Mouse (Mus musculus) layer of hippocampus, postnatal 25 days (tissue): Measurements from ENCODE around the gene Btbd1. TPM values are rescaled to one million over a fixed set of nuclear protein-coding genes. Genes with fewer than 3 reads are reported as not detected.

Source experiments
- DNase-seq, 2 experiments: peaks; one replicate each; pipeline ENCODE4 v3.0.0; 2022; ENCODE audit warnings: mixed read lengths in 2 of 2, low spot score in 1 of 2; ENCODE audit errors: extremely low spot score in 1 of 2
- total RNA-seq, 2 experiments: library from RNA; stranded (reverse); gene quantifications; 2 replicates each; pipeline ENCODE4 v1.2.3; 2021

Gene Btbd1
- total RNA-seq, 2 experiments from 2014 or later: 102 to 109 TPM

- DNase-seq: no peak
These were observed 23.2 kb downstream of the Btbd1 start for GRCm38 (mm10) chr7:81806067-81806466.

- peak; percentile 74 to 83 for DNase-seq
These were observed 40.0 kb downstream of the Btbd1 start, which contains the start of gene 3110040N11Rik for GRCm38 (mm10) chr7:81789095-81789757. Gene 3110040N11Rik, minus strand, starts transcription at chr7:81789478.

DNA sequence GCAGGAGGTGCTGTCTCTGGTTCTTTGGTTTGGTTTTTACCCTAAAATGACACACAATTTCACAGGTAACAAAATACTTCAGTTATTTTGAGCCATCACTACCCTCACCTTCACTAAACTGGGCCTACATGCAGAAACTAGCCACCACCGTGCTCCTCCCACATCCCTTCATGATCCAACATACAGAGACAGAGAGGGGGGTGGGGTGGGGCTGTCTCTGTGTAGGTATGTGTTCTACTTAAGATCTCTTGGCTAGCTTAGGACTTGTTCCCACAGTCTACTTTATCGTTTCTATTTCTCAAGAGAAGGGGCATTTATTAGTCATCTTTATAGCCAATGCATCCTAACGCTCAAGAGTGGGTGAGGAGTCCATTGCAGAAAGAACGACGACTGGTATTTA lies 40.7 kb downstream of the Btbd1 start:
- DNase-seq: no peak

DNA sequence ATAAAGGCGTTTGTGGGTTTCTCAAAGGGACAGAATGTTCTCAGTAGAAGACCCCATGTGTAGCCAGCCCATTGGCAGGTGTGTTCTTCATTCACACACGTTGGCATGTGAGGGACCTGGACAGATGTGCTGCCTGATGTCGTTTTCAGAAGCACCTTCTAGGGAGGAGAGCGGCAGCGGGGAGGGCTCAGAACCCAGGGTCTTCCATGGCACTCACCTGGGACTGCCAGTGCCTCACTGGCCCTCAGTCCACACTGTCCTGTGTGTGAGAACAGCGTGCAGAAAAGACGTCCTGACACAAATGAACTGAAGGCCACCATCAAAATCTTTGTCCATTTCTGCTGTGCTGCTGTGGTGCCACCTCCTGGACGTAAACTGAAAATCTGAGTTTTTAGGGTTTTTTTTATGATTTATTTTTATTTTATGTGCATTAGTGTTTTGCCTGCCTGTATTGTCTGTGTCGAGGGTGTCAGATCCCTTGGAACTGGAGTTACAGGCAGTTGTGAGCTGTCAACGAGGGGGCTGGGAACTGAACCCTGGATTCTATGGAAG lies 51.5 kb downstream of the Btbd1 start:
- DNase-seq: no peak

GRCm38 (mm10) chr7:81775325-81775724 lies 53.9 kb downstream of the Btbd1 start:
- DNase-seq: no peak

DNA sequence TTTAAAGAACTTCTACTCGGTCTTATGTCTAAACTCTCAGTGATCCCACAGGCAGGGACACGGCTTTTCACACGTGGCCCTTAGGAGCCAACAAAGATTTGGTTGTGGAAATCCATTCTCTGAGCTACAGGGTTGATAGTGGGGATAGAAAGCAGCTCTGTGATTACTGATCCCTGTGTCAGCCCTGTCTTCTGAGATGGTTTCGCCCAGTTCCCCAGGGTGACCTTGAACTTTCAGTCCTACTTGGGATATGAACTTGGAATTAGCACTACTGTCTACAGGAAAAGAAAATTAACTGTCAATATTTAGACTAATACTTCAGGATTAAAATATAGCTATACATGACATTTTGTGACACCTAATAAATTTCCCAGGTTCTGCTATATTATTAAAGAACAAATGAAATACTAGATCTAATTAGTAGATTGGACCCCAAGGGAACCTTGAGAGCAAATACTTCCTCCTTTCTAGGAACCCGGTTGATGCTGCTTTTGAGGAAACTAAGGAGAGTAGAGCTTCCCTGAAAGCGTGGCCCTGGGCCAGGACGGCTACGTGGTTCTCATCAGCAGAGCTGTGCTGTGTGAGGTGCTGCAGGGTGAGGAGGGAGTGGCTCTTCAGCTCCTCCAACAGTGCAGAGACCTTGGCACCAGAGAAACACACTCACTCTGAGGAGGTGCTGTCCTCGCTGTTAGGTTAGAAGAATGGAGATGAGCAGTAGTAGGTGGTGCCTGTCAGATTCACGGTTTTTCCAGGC lies 56.3 kb downstream of the Btbd1 start:
- DNase-seq: no peak

DNA sequence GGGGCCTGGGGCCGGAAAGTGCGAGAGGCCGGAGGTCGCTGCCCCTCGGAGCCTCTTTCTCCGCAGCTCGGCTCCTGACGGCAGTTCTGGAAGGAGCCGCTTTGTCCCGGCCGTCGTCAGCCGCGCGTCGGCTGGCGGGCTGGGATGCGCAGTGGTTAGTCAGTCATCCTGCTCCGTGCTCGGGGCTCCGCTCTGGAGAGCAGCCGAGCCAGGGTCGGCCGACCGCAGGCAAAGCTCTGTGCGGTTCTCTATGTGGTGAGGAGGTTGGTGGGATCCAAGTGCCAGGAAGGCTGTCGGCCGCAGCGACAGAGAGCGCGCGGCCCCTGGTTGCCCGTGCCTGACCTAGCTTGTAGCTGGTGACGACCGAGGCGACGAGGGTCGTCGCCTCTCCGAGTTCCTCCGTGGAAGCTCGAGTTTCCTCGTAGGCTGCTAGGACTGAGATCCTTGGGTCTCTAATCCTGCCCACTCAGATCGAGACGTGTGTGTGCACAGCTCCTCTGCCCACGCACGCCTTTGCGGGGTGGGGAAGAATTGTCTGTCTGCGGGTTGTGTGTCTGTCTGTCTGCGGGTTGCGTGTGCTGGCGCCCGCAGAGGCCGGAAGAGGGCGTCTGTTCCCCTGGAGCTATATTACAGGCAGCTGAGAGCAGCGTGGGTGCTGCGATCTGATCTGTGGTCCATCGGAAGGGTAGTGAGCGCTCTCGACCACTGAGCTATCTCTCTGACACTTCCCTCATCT lies 66.0 kb downstream of the Btbd1 start:
- DNase-seq: peak in 1 of 2 experiments; percentile 28

DNA sequence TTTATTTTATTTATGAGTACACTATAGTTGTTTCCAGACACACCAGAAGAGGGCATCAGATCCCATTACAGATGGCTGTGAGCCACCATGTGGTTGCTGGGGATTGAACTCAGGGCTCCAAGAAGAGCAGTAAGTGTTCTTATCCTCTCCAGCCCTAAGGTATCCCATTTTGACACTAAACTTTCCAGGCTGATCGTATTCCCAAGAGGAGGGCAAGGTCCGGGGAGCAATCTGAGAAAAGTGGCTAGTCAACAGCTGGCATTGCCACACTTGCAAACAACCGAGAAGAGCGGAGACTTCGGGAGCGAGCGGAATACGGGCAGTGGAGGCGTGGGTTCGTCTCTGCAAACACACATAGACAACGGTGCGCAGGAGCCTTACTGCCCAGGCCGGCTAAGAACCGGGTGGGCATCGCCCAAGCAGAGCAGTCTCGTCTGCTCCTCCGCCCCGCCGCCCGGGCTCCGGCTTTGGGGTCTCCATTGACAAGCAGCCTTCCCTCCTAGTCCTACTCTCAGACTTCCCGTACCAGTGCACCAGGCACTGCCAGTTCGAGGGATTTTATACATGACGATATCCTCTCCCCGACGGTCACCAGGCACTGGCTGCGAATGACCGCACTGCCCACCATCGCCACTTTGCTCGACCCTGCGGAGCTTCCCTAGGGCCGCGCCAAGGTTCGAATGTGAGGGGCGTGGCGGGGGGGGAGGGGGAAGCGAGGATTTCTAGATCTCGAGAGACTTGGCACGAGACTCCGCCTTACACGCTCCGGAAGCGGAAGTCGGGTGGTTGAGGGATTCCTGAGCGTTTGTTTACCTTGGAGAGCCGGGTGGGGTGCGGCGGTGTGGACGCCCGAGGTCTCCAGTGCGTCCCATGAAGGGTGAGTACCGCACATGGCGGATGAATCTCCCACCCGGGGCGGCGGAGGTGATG lies 66.8 kb downstream of the Btbd1 start, which contains the start of gene Ramac:
Gene Ramac (plus strand): TSS at position 746 of the 930 bp plus-strand sequence.
- DNase-seq: peak; percentile 71 to 73

GRCm38 (mm10) chr7:81747956-81748355 lies 81.3 kb downstream of the Btbd1 start:
- no peak for DNase-seq

DNA sequence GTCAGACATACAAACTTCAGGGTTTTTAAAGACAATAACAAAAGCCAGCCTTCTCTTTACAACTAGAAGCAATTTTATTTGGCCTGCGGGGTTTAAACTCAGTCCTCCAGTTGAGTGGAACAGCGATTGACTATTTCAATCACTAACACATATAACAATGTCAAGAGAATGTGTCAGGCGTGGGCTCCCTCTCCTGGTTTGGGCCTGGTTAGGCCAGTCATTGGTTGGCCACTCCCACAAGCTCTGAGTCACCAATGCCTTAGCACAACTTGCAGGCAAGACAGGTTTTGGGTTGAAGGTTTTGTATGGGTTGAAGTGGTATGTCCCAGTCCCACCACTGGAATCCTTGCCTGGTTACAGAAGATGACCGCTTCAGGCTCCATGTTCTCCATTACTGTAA lies 85.1 kb downstream of the Btbd1 start:
- no peak for DNase-seq

Other genes with a start within 250 kb of the Btbd1 start
- gene Homer2, start 121.9 kb downstream of the Btbd1 start, total RNA-seq: 10 to 100 TPM; 82.2 to 99.1 TPM
- gene Ramac, start 66.5 kb downstream of the Btbd1 start, total RNA-seq: 10 to 100 TPM; 66.2 to 74.1 TPM
- gene 3110040N11Rik, start 40.0 kb downstream of the Btbd1 start, total RNA-seq: 10 to 100 TPM; 30.6 to 33.1 TPM
- gene Gm10160, start 26.4 kb upstream of the Btbd1 start, total RNA-seq: not detected
- 10 to 100 TPM; 13.8 to 21.6 TPM for gene Tm6sf1, start 29.6 kb upstream of the Btbd1 start, total RNA-seq
- 10 to 100 TPM; 53.3 to 59.3 TPM for gene Hdgfl3, start 105.0 kb upstream of the Btbd1 start, total RNA-seq
- gene Bnc1, start 162.9 kb upstream of the Btbd1 start, total RNA-seq: not detected